Comparison of ENCODE assay signal across 8 mouse cellular contexts in the genomic region with DNA sequence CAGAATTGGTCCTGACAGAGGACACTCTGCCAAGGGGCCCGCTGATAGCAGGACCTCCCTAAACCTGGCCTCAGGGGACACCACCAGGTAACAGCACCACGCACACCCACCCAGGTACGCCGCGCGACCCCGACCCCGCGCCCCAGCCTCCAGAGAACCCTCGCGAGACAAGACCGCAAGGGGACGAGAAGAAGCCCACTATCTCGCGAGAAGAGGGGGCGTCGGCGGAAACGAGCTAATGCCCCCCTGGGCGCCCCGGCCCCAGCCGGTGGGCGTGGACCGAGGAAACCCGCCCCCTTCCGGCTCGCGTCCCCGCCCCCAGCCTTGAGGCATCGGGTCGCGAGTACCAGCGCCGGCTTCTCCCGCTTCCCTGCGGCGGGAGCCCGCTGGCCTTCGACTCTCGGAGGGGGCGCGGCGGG. TPM values are rescaled to one million over a fixed set of nuclear protein-coding genes. Genes with fewer than 3 reads are reported as not detected.
DNase-seq lines count a peak whose midpoint lies in the region; ATAC-seq and TF ChIP-seq lines count a peak whose summit lies in the region.

A gene (plus strand): TSS at position 339 of the 419 bp plus-strand sequence.

- H3K9me3 ChIP-seq in forebrain, embryonic 11.5 days (ENCODE audit: control insufficient read depth, low read length) = no peaks in the 10 kb centered on the region
- no peaks in the 10 kb centered on the region for H3K9me3 ChIP-seq in heart, embryonic 16.5 days (replicated peaks; ENCODE audit: control insufficient read depth, low read length)
- H3K9me3 ChIP-seq in liver, embryonic 14.5 days (ENCODE audit: control insufficient read depth, low read length) = no peaks in the 10 kb centered on the region
- H3K9me3 ChIP-seq in neural tube, embryonic 12.5 days = no peaks in the 10 kb centered on the region
- no peaks in the 10 kb centered on the region for H3K9me3 ChIP-seq in stomach, postnatal 0 days (ENCODE audit: control insufficient read depth, low read length)

- TF ChIP-seq EP300 in liver, embryonic 14.5 days (IDR thresholded peaks at IDR 0.05; ENCODE audit: low read depth) = no peak; the same call in 1 of the 2 replicates
- peak; percentile 98 for TF ChIP-seq EP300 in stomach, postnatal 0 days (optimal IDR thresholded peaks at IDR 0.05)

- peak within 1 kb of the TSS; percentile 75 for H3K4me3 ChIP-seq in forebrain, embryonic 11.5 days (ENCODE audit: low read depth, low read length)
- peak within 1 kb of the TSS; percentile 96 for H3K4me3 ChIP-seq in heart, embryonic 16.5 days (ENCODE audit: low read length)
- peak within 1 kb of the TSS; percentile 77 to 85 for H3K4me3 ChIP-seq in liver, embryonic 14.5 days (ENCODE audit: insufficient read depth in 1 of 2, low read depth in 2 of 2, low read length in 2 of 2)
- H3K4me3 ChIP-seq in neural tube, embryonic 12.5 days = peak within 1 kb of the TSS; percentile 85
- H3K4me3 ChIP-seq in stomach, postnatal 0 days (ENCODE audit: low read depth, low read length) = peak within 1 kb of the TSS; percentile 77

- peak within 1 kb of the TSS; percentile 93 for H3K9ac ChIP-seq in forebrain, embryonic 11.5 days (ENCODE audit: low read length)
- H3K9ac ChIP-seq in heart, embryonic 16.5 days (ENCODE audit: low read length) = peak within 1 kb of the TSS; percentile 86
- H3K9ac ChIP-seq in liver, embryonic 14.5 days (replicated peaks) = peak within 1 kb of the TSS; percentile 55
- peak within 1 kb of the TSS; percentile 81 for H3K9ac ChIP-seq in neural tube, embryonic 12.5 days
- peak within 1 kb of the TSS; percentile 76 for H3K9ac ChIP-seq in stomach, postnatal 0 days (ENCODE audit: low read length)

- H3K27me3 ChIP-seq in forebrain, embryonic 11.5 days (ENCODE audit: control insufficient read depth, insufficient read depth, low read length) = no peaks in the 10 kb centered on the region
- H3K27me3 ChIP-seq in heart, embryonic 16.5 days (ENCODE audit: control insufficient read depth, insufficient read depth, low read length) = no peaks in the 10 kb centered on the region
- peaks cover 5% of the 10 kb centered on the region; the same call in 1 of the 2 replicates for H3K27me3 ChIP-seq in liver, embryonic 14.5 days (ENCODE audit: control insufficient read depth, insufficient read depth, low read length)
- H3K27me3 ChIP-seq in neural tube, embryonic 12.5 days (replicated peaks) = no peaks in the 10 kb centered on the region
- no peaks in the 10 kb centered on the region for H3K27me3 ChIP-seq in stomach, postnatal 0 days (ENCODE audit: control insufficient read depth, insufficient read depth, low read length)

- H3K4me2 ChIP-seq in forebrain, embryonic 11.5 days (ENCODE audit: low read depth, low read length, severe bottlenecking) = peak within 1 kb of the TSS; percentile 84
- H3K4me2 ChIP-seq in heart, embryonic 16.5 days (ENCODE audit: low read depth, low read length) = peak within 1 kb of the TSS; percentile 88
- H3K4me2 ChIP-seq in liver, embryonic 14.5 days (ENCODE audit: low read depth) = peak within 1 kb of the TSS; percentile 68
- H3K4me2 ChIP-seq in neural tube, embryonic 12.5 days (replicated peaks) = peak within 1 kb of the TSS; percentile 81
- peak within 1 kb of the TSS; percentile 96 for H3K4me2 ChIP-seq in stomach, postnatal 0 days (replicated peaks; ENCODE audit: low read depth)

- H3K36me3 ChIP-seq in forebrain, embryonic 11.5 days (ENCODE audit: control insufficient read depth, insufficient read depth, low read length) = no peaks in the 10 kb centered on the region
- H3K36me3 ChIP-seq in heart, embryonic 16.5 days (ENCODE audit: control insufficient read depth, insufficient read depth) = no peaks in the 10 kb centered on the region
- H3K36me3 ChIP-seq in liver, embryonic 14.5 days (replicated peaks; ENCODE audit: control insufficient read depth, insufficient read depth, low read depth) = no peaks in the 10 kb centered on the region
- no peaks in the 10 kb centered on the region for H3K36me3 ChIP-seq in neural tube, embryonic 12.5 days
- no peaks in the 10 kb centered on the region for H3K36me3 ChIP-seq in stomach, postnatal 0 days (ENCODE audit: control insufficient read depth, insufficient read depth, low read length)

- peak within 1 kb of the TSS; percentile 53; the same call in 1 of the 2 replicates for H3K27ac ChIP-seq in forebrain, embryonic 11.5 days (ENCODE audit: low read depth, low read length)
- peak within 1 kb of the TSS; percentile 68 for H3K27ac ChIP-seq in heart, embryonic 16.5 days (ENCODE audit: low read length)
- no peak within 1 kb of the TSS for H3K27ac ChIP-seq in liver, embryonic 14.5 days
- H3K27ac ChIP-seq in neural tube, embryonic 12.5 days = peak within 1 kb of the TSS; percentile 77
- peak within 1 kb of the TSS; percentile 65 for H3K27ac ChIP-seq in stomach, postnatal 0 days (replicated peaks)

- DNase-seq in CD4-positive, CD25-positive, alpha-beta regulatory T cell, adult 2 months (ENCODE audit: low read depth, low spot score) = peak; percentile 92
- peak; percentile 92 for DNase-seq in brain, embryonic 18.5 days (ENCODE audit: low read depth, low spot score)
- DNase-seq in forebrain, embryonic 11.5 days (ENCODE audit: low spot score) = peak; percentile 99
- peak; percentile 88 to 94 for DNase-seq in kidney, postnatal 25 days
- peak; percentile 55 to 68 (median 66) for DNase-seq in liver, embryonic 14.5 days (ENCODE audit: low read depth in 3 of 3, low spot score in 3 of 3)
- peak; percentile 93 for DNase-seq in stomach, postnatal 0 days (ENCODE audit: low spot score)

- WGBS in forebrain, embryonic 11.5 days = under 1% methylated on average over 37 of the region's 43 CpGs
- WGBS in heart, embryonic 16.5 days = under 1% methylated on average over 36 of the region's 43 CpGs
- under 1% methylated on average over 42 of the region's 43 CpGs for whole genome bisulfite sequencing in liver, embryonic 14.5 days (ENCODE audit: insufficient replicate concordance)
- WGBS in neural tube, embryonic 12.5 days = under 1% methylated on average over 37 of the region's 43 CpGs
- WGBS in stomach, postnatal 0 days = under 1% methylated on average over 38 of the region's 43 CpGs

- peak; percentile 96 for ATAC-seq in forebrain, embryonic 11.5 days (replicated peaks; ENCODE audit: low FRiP score)
- ATAC-seq in heart, embryonic 16.5 days (replicated peaks; ENCODE audit: extremely low read depth, insufficient read depth, low FRiP score) = peak; percentile 98
- peak; percentile 89 for ATAC-seq in liver, embryonic 14.5 days (ENCODE audit: insufficient read depth)
- ATAC-seq in neural tube, embryonic 12.5 days (ENCODE audit: low FRiP score, low read depth) = peak; percentile 95
- ATAC-seq in stomach, postnatal 0 days (ENCODE audit: low FRiP score, low TSS enrichment) = peak; percentile 96

- no peak for TF ChIP-seq CTCF in liver, embryonic 14.5 days (IDR thresholded peaks at IDR 0.05; ENCODE audit: low read depth)
- TF ChIP-seq CTCF in stomach, postnatal 0 days (IDR thresholded peaks at IDR 0.05; ENCODE audit: low read depth) = peak; percentile 13; the same call in 1 of the 2 replicates

- peaks cover 4% of the 10 kb centered on the region; the same call in 1 of the 2 replicates for H3K4me1 ChIP-seq in forebrain, embryonic 11.5 days (replicated peaks; ENCODE audit: control insufficient read depth, insufficient read depth, low read length)
- H3K4me1 ChIP-seq in heart, embryonic 16.5 days (ENCODE audit: control insufficient read depth, insufficient read depth, low read length) = peaks cover 9% of the 10 kb centered on the region
- H3K4me1 ChIP-seq in liver, embryonic 14.5 days (replicated peaks; ENCODE audit: control insufficient read depth in 2 of 2, insufficient read depth in 2 of 2, low read length in 1 of 2) = peaks cover 3 to 5% of the 10 kb centered on the region in 2 experiments; a peak in 2 of 4 replicates
- peaks cover 13% of the 10 kb centered on the region for H3K4me1 ChIP-seq in neural tube, embryonic 12.5 days
- no peaks in the 10 kb centered on the region for H3K4me1 ChIP-seq in stomach, postnatal 0 days (replicated peaks; ENCODE audit: control insufficient read depth, insufficient read depth)

RNA-seq across cellular contexts. Expression of the gene that starts here (rescaled TPM):
- polyA plus RNA-seq in forebrain, embryonic 11.5 days (2014; fragmentation: Nextera tagmentation; extraction: Ambion mirVana) = 25.0 and 26.7 TPM in 2 replicates
- polyA plus RNA-seq in heart, embryonic 16.5 days (2015; fragmentation: Nextera tagmentation; extraction: Ambion mirVana) = 9.2 and 9.9 TPM in 2 replicates
- polyA plus RNA-seq in liver, embryonic 14.5 days (2012; rRNA removed) = 3.0 and 3.7 TPM in 2 replicates
- polyA plus RNA-seq in liver, embryonic 14.5 days (2014; fragmentation: Nextera tagmentation; extraction: Ambion mirVana) = 3.4 and 4.4 TPM in 2 replicates
- polyA plus RNA-seq in neural tube, embryonic 12.5 days (2016; fragmentation: Nextera tagmentation; extraction: Ambion mirVana) = 31.6 and 36.0 TPM in 2 replicates
- polyA plus RNA-seq in stomach, postnatal 0 days (2015; fragmentation: Nextera tagmentation; extraction: Ambion mirVana) = 10.5 and 15.7 TPM in 2 replicates
